Mouse (Mus musculus): ENCODE data around the gene Ces1a. TPM values are rescaled to one million over a fixed set of nuclear protein-coding genes. Genes with fewer than 3 reads are reported as not detected.

Ces1a gene
- polyA plus RNA-seq, 1 experiment from 2014 or later, result 0.09 TPM

Other genes with a start within 250 kb of the Ces1a start
- 110 and 123 TPM in 2 replicates for gene Mmp2, start 220.9 kb downstream of the Ces1a start, polyA plus RNA-seq (2015; fragmentation: Nextera tagmentation; extraction: Ambion mirVana)
- 4.9 and 5.6 TPM in 2 replicates for gene Lpcat2, start 192.9 kb downstream of the Ces1a start, polyA plus RNA-seq (2015; fragmentation: Nextera tagmentation; extraction: Ambion mirVana)
- gene Capns2, start 146.8 kb downstream of the Ces1a start, polyA plus RNA-seq (2015; fragmentation: Nextera tagmentation; extraction: Ambion mirVana), result 0.14 and 0.35 TPM in 2 replicates
- gene Slc6a2, start 88.1 kb downstream of the Ces1a start, polyA plus RNA-seq (2015; fragmentation: Nextera tagmentation; extraction: Ambion mirVana), result 0.04 TPM in 2 replicates
- gene Ces1b, start 31.8 kb upstream of the Ces1a start, polyA plus RNA-seq (2015; fragmentation: Nextera tagmentation; extraction: Ambion mirVana), result 0.19 and 0.37 TPM in 2 replicates
- not detected in 2 replicates for gene Ces1c, start 83.1 kb upstream of the Ces1a start, polyA plus RNA-seq (2015; fragmentation: Nextera tagmentation; extraction: Ambion mirVana)
- 1.7 and 7.3 TPM in 2 replicates for gene Ces1d, start 149.6 kb upstream of the Ces1a start, polyA plus RNA-seq (2015; fragmentation: Nextera tagmentation; extraction: Ambion mirVana)
- gene Ces1e, start 181.4 kb upstream of the Ces1a start, polyA plus RNA-seq (2015; fragmentation: Nextera tagmentation; extraction: Ambion mirVana), result 0.09 TPM in 1 of 2 replicates, not detected in the other
- gene Ces1f, start 231.6 kb upstream of the Ces1a start, polyA plus RNA-seq (2015; fragmentation: Nextera tagmentation; extraction: Ambion mirVana), result 0.12 and 0.35 TPM in 2 replicates